ENCODE assay signal across 26 mouse cellular contexts in genomic region chr9:105615952-105616351, GRCm38 (mm10). TPM values are rescaled to one million over a fixed set of nuclear protein-coding genes. Genes with fewer than 3 reads are reported as not detected.
DNase-seq lines count a peak whose midpoint lies in the region; ATAC-seq lines count a peak whose summit lies in the region.
"Had no signal": no experiment of that assay in that cellular context is flagged by ENCODE, and none has a peak within 500 bp of the region (broad histone marks: within the 10 kb centered on the region; RNA-seq: fewer than 3 reads in every experiment).

No protein-coding gene starts in this region.

- WGBS in neural tube, embryonic 15.5 days, result 75% methylated on average over 2 of the region's 2 CpGs

- peak; percentile 78 for DNase-seq in heart, adult 11 months
- DNase-seq in heart, adult 9 months (ENCODE audit: low spot score in 2 of 2), result no peak
- peak; percentile 0 for DNase-seq in neural tube, embryonic 10.5 days (ENCODE audit: extremely low spot score, low spot score)
- DNase-seq: adrenal gland, adult 2 months; adrenal gland, postnatal 10 days; adrenal gland, postnatal 25 days; B cell, adult 2 months; cerebellum, adult 11 months; cerebellum, adult 18-20 months; cerebellum, adult 8-10 months; cerebellum, adult 9-11 months; cerebellum, postnatal 14 days; cerebellum, postnatal 36 days; embryo, embryonic 11 days had no signal

- no peak overlapping the region for H3K27ac ChIP-seq in neural tube, embryonic 15.5 days (replicated peaks)
- H3K27ac ChIP-seq: embryonic facial prominence, embryonic 13.5 days; embryonic facial prominence, embryonic 15.5 days; forebrain, embryonic 10.5 days; forebrain, embryonic 12.5 days had no signal

- H3K36me3 ChIP-seq in neural tube, embryonic 15.5 days, result no peaks in the 10 kb centered on the region
- H3K36me3 ChIP-seq: embryonic facial prominence, embryonic 13.5 days; embryonic facial prominence, embryonic 15.5 days; forebrain, embryonic 10.5 days; forebrain, embryonic 12.5 days; G1E had no signal

- no peak for ATAC-seq in neural tube, embryonic 15.5 days (ENCODE audit: low FRiP score)
- ATAC-seq in erythroid progenitor cell, adult 5-6 weeks (replicated peaks; ENCODE audit: low FRiP score, poor library complexity, severe bottlenecking), result no peak
- ATAC-seq: CD4-positive, CD25-positive, alpha-beta regulatory T cell, adult 4 months; forebrain, embryonic 14.5 days; forebrain, embryonic 16.5 days; Patski had no signal

- peaks cover 5% of the 10 kb centered on the region; the same call in 1 of the 2 replicates for H3K4me1 ChIP-seq in neural tube, embryonic 15.5 days
- H3K4me1 ChIP-seq: embryonic facial prominence, embryonic 15.5 days; forebrain, embryonic 10.5 days; forebrain, embryonic 12.5 days had no signal

- no peak overlapping the region for H3K4me2 ChIP-seq in neural tube, embryonic 15.5 days
- H3K4me2 ChIP-seq: embryonic facial prominence, embryonic 13.5 days; embryonic facial prominence, embryonic 15.5 days; forebrain, embryonic 12.5 days had no signal

- no peaks in the 10 kb centered on the region for H3K27me3 ChIP-seq in neural tube, embryonic 15.5 days (replicated peaks)
- H3K27me3 ChIP-seq: embryonic facial prominence, embryonic 13.5 days; embryonic facial prominence, embryonic 15.5 days; forebrain, embryonic 12.5 days had no signal

- H3K9me3 ChIP-seq in neural tube, embryonic 15.5 days (replicated peaks), result no peaks in the 10 kb centered on the region
- H3K9me3 ChIP-seq: embryonic facial prominence, embryonic 13.5 days; embryonic facial prominence, embryonic 15.5 days; forebrain, embryonic 10.5 days; forebrain, embryonic 12.5 days; G1E had no signal

- no peak overlapping the region for H3K4me3 ChIP-seq in neural tube, embryonic 15.5 days (replicated peaks)
- H3K4me3 ChIP-seq: embryonic facial prominence, embryonic 13.5 days; embryonic facial prominence, embryonic 15.5 days; erythroblast, embryonic 14.5 days; forebrain, embryonic 10.5 days; forebrain, embryonic 12.5 days had no signal

- no peak overlapping the region for H3K9ac ChIP-seq in neural tube, embryonic 15.5 days (replicated peaks)
- H3K9ac ChIP-seq: embryonic facial prominence, embryonic 13.5 days; embryonic facial prominence, embryonic 15.5 days; forebrain, embryonic 12.5 days had no signal

RNA-seq across cellular contexts. Expression of gene Pik3r4, which starts 26.8 kb away (rescaled TPM):
- 15.8 and 16.5 TPM in 2 replicates for polyA plus RNA-seq in neural tube, embryonic 15.5 days (2015; fragmentation: Nextera tagmentation; extraction: Ambion mirVana)
- 4.6 and 13.0 TPM in 2 replicates for total RNA-seq in erythroid progenitor cell, adult 5-6 weeks (2015; ENCODE audit: low replicate concordance)
- 4.2 and 5.0 TPM in 2 replicates for total RNA-seq in erythroid progenitor cell, adult 5-6 weeks (2017; ENCODE audit: low replicate concordance)

Comparison
In these comparisons a context has a peak if more than half of its experiments do, and no peak if none do; other contexts are left out.
1. DNase-seq: peak in heart, adult 11 months (single experiment) and neural tube, embryonic 10.5 days (single experiment); none in heart, adult 9 months (0 of 2).